Mouse (Mus musculus) hindbrain, postnatal 0 days (tissue): ENCODE results near the gene Smim6. TPM values are rescaled to one million over a fixed set of nuclear protein-coding genes. Genes with fewer than 3 reads are reported as not detected.

Experiments used
- ATAC-seq: fragments of 200-750 bp; cut with Nextera tagmentation; 2 replicates; pipeline ENCODE4 v1.8.0; 2017; ENCODE audit warnings: mild to moderate bottlenecking, moderate TSS enrichment, moderate library complexity
- DNase-seq: peaks from one replicate; pipeline ENCODE4 v3.0.0-alpha.2; 2015; ENCODE audit warnings: low spot score
- H3K27ac ChIP-seq: fragments of 300-500 bp; sonication (generic); 2 replicates; pipeline ENCODE4 v1.5.1; 2014; ENCODE audit warnings: mild to moderate bottlenecking
- H3K27me3 ChIP-seq: fragments of 300-500 bp; sonication (generic); 2 replicates; pipeline ENCODE4 v1.6.1; 2014; ENCODE audit warnings: low read length, mixed read lengths; ENCODE audit not compliant: insufficient read depth
- H3K36me3 ChIP-seq: fragments of 300-500 bp; sonication (generic); 2 replicates; pipeline ENCODE4 v1.6.1; 2014; ENCODE audit warnings: low read length, mixed read lengths; ENCODE audit not compliant: insufficient read depth
- H3K4me1 ChIP-seq: fragments of 300-500 bp; sonication (generic); 2 replicates; pipeline ENCODE4 v1.6.1; 2014; ENCODE audit warnings: antibody characterized with exemption, low read length, mixed read lengths; ENCODE audit not compliant: insufficient read depth
- H3K4me2 ChIP-seq: fragments of 300-500 bp; sonication (generic); 2 replicates; pipeline ENCODE4 v1.6.1; 2014; ENCODE audit warnings: low read depth, mild to moderate bottlenecking, low read length, moderate library complexity, mixed read lengths
- H3K4me3 ChIP-seq: fragments of 300-500 bp; sonication (generic); 2 replicates; pipeline ENCODE4 v1.5.1; 2014; ENCODE audit warnings: low read length
- H3K9ac ChIP-seq: fragments of 300-500 bp; sonication (generic); replicated peaks from 2 replicates; pipeline ENCODE4 v1.6.1; 2014; ENCODE audit warnings: mild to moderate bottlenecking, low read length, moderate library complexity, mixed read lengths
- H3K9me3 ChIP-seq: fragments of 300-500 bp; sonication (generic); 2 replicates; pipeline ENCODE4 v1.6.1; 2016; ENCODE audit warnings: low read length, mixed read lengths
- CTCF ChIP-seq: IDR thresholded peaks from 2 replicates; pipeline ENCODE4 v1.5.1; 2016; ENCODE audit warnings: antibody characterized with exemption, control low read depth, low read depth
- WGBS: fragments of 180-500 bp; shearing (Covaris S2); extraction: QIAGEN DNeasy Blood & Tissue Kit; methylation state at CpG from one replicate; pipeline ENCODE4 v1.1.7; 2014; 5-methylcytosine and 5-hydroxymethylcytosine counted together
- polyA plus RNA-seq: library from polyadenylated mRNA; unstranded; fragments of >200 nt; fragmentation: Nextera tagmentation; extraction: Ambion mirVana; gene quantifications from 2 replicates; pipeline ENCODE4 v1.2.1, GENCODE M21; 2015
- total RNA-seq: library from RNA; depleted of rRNA; stranded (reverse); fragments of >200 nt; gene quantifications from 2 replicates; pipeline ENCODE4 v1.2.3, GENCODE M21; 2014

Gene Smim6
- total and polyA plus RNA-seq, 2 experiments from 2014 or later = 0.35 TPM; not detected in 1

- whole genome bisulfite sequencing = 75% methylated on average over 9 of the region's 9 CpGs
- Histone ChIP-seq H3K4me1 (no peaks in the 10 kb centered on the region), H3K4me3 (no peak overlapping the region), H3K36me3 (peaks cover 5% of the 10 kb centered on the region), H3K9me3 (no peaks in the 10 kb centered on the region), H3K9ac (no peak overlapping the region), H3K27ac (peak overlapping the region; percentile 32; the same call in 1 of the 2 replicates), H3K4me2 (no peak overlapping the region), H3K27me3 (no peaks in the 10 kb centered on the region)
- no peak for TF ChIP-seq CTCF
- DNase-seq = no peak
- no peak for ATAC-seq
Observed at GRCm38 (mm10) chr11:115946221-115946828, 34.5 kb downstream of the Smim6 start.

GRCm38 (mm10) chr11:115948316-115948715 is 36.5 kb downstream of the Smim6 start:
- Histone ChIP-seq H3K9me3 (no peaks in the 10 kb centered on the region), H3K27me3 (no peaks in the 10 kb centered on the region), H3K4me1 (0 out of 2 replicates have a peak, but pooled peaks cover 4% of the 10 kb centered on the region), H3K9ac (no peak overlapping the region), H3K4me2 (no peak overlapping the region), H3K36me3 (peaks cover 11% of the 10 kb centered on the region), H3K27ac (no peak overlapping the region), H3K4me3 (no peak overlapping the region)
- WGBS = 79% methylated on average over 9 of the region's 9 CpGs
- DNase-seq = no peak
- ATAC-seq = no peak
- no peak for TF ChIP-seq CTCF

- peaks cover 6% of the 10 kb centered on the region; the same call in 1 of the 2 replicates for H3K36me3 ChIP-seq
- TF ChIP-seq CTCF = no peak
- 50% methylated on average over 2 of the region's 2 CpGs for WGBS
- no peaks in the 10 kb centered on the region for H3K27me3 ChIP-seq
- H3K9ac ChIP-seq = no peak overlapping the region
- no peaks in the 10 kb centered on the region for H3K9me3 ChIP-seq
- DNase-seq (peak; percentile 65), ATAC-seq (peak; percentile 79)
- H3K4me2 ChIP-seq = no peak overlapping the region
- H3K27ac ChIP-seq = peak overlapping the region; percentile 76
- no peak overlapping the region for H3K4me3 ChIP-seq
- peaks cover 14% of the 10 kb centered on the region; the same call in 1 of the 2 replicates for H3K4me1 ChIP-seq
Observed at GRCm38 (mm10) chr11:115950719-115951118, 38.9 kb downstream of the Smim6 start.

GRCm38 (mm10) chr11:115954712-115955111 is 42.9 kb downstream of the Smim6 start:
- H3K4me2 ChIP-seq = no peak overlapping the region
- no peak overlapping the region for H3K4me3 ChIP-seq
- H3K9me3 ChIP-seq = no peaks in the 10 kb centered on the region
- no peak for TF ChIP-seq CTCF
- 66% methylated on average over 5 of the region's 5 CpGs for WGBS
- ATAC-seq = no peak
- peaks cover 14% of the 10 kb centered on the region; the same call in 1 of the 2 replicates for H3K4me1 ChIP-seq
- H3K36me3 ChIP-seq = peaks cover 17% of the 10 kb centered on the region; the same call in 1 of the 2 replicates
- no peak for DNase-seq
- no peaks in the 10 kb centered on the region for H3K27me3 ChIP-seq
- peak overlapping the region; percentile 59; the same call in 1 of the 2 replicates for H3K27ac ChIP-seq
- H3K9ac ChIP-seq = no peak overlapping the region

GRCm38 (mm10) chr11:115955195-115955858 is 43.5 kb downstream of the Smim6 start:
- peak; percentile 67 for DNase-seq

GRCm38 (mm10) chr11:115956453-115956852 is 44.6 kb downstream of the Smim6 start:
- 26% methylated on average over 4 of the region's 4 CpGs for WGBS
- H3K9ac ChIP-seq = no peak overlapping the region
- DNase-seq (peak; percentile 54), ATAC-seq (peak; percentile 81)
- H3K27me3 ChIP-seq = no peaks in the 10 kb centered on the region
- H3K27ac ChIP-seq = peak overlapping the region; percentile 65
- no peak overlapping the region for H3K4me3 ChIP-seq
- H3K9me3 ChIP-seq = no peaks in the 10 kb centered on the region
- H3K36me3 ChIP-seq = peaks cover 28% of the 10 kb centered on the region; the same call in 1 of the 2 replicates
- peak; percentile 12 for TF ChIP-seq CTCF
- H3K4me1 ChIP-seq = peaks cover 13% of the 10 kb centered on the region; the same call in 1 of the 2 replicates
- no peak overlapping the region for H3K4me2 ChIP-seq

More at GRCm38 (mm10) chr11:115955195-115955858, 43.5 kb downstream of the Smim6 start:
- H3K27ac ChIP-seq = peak overlapping the region; percentile 59
- no peaks in the 10 kb centered on the region for H3K9me3 ChIP-seq
- no peak overlapping the region for H3K4me2 ChIP-seq
- H3K27me3 ChIP-seq = no peaks in the 10 kb centered on the region
- H3K9ac ChIP-seq = no peak overlapping the region
- H3K4me1 ChIP-seq = peaks cover 14% of the 10 kb centered on the region; the same call in 1 of the 2 replicates
- ATAC-seq = peak; percentile 57
- peaks cover 17% of the 10 kb centered on the region; the same call in 1 of the 2 replicates for H3K36me3 ChIP-seq
- no peak overlapping the region for H3K4me3 ChIP-seq
- 38% methylated on average over 10 of the region's 10 CpGs for WGBS
- peak; percentile 14; the same call in 1 of the 2 replicates for TF ChIP-seq CTCF
